Comparison of ENCODE assay signal across 8 mouse cellular contexts in genomic region chr13:69612175-69612544, GRCm38 (mm10). TPM values are rescaled to one million over a fixed set of nuclear protein-coding genes. Genes with fewer than 3 reads are reported as not detected.
DNase-seq lines count a peak whose midpoint lies in the region; ATAC-seq and TF ChIP-seq lines count a peak whose summit lies in the region.

No protein-coding gene starts in this region.

- H3K27me3 ChIP-seq in testis, adult 2 months (ENCODE audit: control insufficient read depth, insufficient read depth, low read length): no peaks in the 10 kb centered on the region
- no peaks in the 10 kb centered on the region for H3K27me3 ChIP-seq in liver, embryonic 11.5 days (replicated peaks; ENCODE audit: control insufficient read depth, insufficient read depth, low read length)

- peak overlapping the region; percentile 81 for H3K4me2 ChIP-seq in liver, embryonic 11.5 days

- H3K9me3 ChIP-seq in liver, embryonic 11.5 days (ENCODE audit: control insufficient read depth, low read length): no peaks in the 10 kb centered on the region

- WGBS in liver, embryonic 11.5 days: under 1% methylated on average over 24 of the region's 24 CpGs

- peaks cover 7% of the 10 kb centered on the region for H3K4me1 ChIP-seq in testis, adult 2 months (ENCODE audit: control insufficient read depth, insufficient read depth, low read length)
- peaks cover 3% of the 10 kb centered on the region for H3K4me1 ChIP-seq in liver, embryonic 11.5 days (replicated peaks; ENCODE audit: control insufficient read depth, insufficient read depth, low read length)

- H3K9ac ChIP-seq in liver, embryonic 11.5 days (ENCODE audit: low read depth, low read length): peak overlapping the region; percentile 92

- intact Hi-C loops in left cerebral cortex, postnatal 4 days (cut with DNase I): loop anchor here (10.0 kb wide), 1 partner anchor 993 kb away; no protein-coding TSS in a partner anchor

- peak; percentile 15 for DNase-seq in embryo, embryonic 10 days (ENCODE audit: low spot score)
- no peak for DNase-seq in embryo, embryonic 9.5 days (ENCODE audit: extremely low spot score)
- no peak for DNase-seq in testis, postnatal 10 days (ENCODE audit: low spot score)
- DNase-seq in liver, embryonic 11.5 days (ENCODE audit: low spot score): no peak
- DNase-seq in Muller cell, postnatal 12 days (ENCODE audit: inconsistent ontology term): no peak
- no peak for DNase-seq in left cerebral cortex, postnatal 4 days
- no peak for DNase-seq in adrenal gland, adult 8-10 months

- peaks cover 4% of the 10 kb centered on the region for H3K36me3 ChIP-seq in testis, adult 2 months (ENCODE audit: control insufficient read depth, insufficient read depth, low read length)
- peaks cover 26% of the 10 kb centered on the region for H3K36me3 ChIP-seq in liver, embryonic 11.5 days (ENCODE audit: control insufficient read depth, insufficient read depth, low read length)

- TF ChIP-seq CTCF in testis, adult 2 months (IDR thresholded peaks at IDR 0.05; ENCODE audit: control insufficient read depth, insufficient read depth, insufficient replicate concordance, low read depth, low read length): no peak

- no peak for ATAC-seq in liver, embryonic 11.5 days (replicated peaks; ENCODE audit: low FRiP score)

- H3K27ac ChIP-seq in testis, adult 2 months (ENCODE audit: control insufficient read depth, insufficient read depth, low read depth, low read length): peak overlapping the region; percentile 62
- H3K27ac ChIP-seq in liver, embryonic 11.5 days (ENCODE audit: low read depth, low read length): peak overlapping the region; percentile 9

- TF ChIP-seq POLR2A in testis, adult 2 months (IDR thresholded peaks at IDR 0.05; ENCODE audit: control insufficient read depth, low read depth, low read length): no peak

- peak overlapping the region; percentile 91 for H3K4me3 ChIP-seq in testis, adult 2 months (ENCODE audit: control insufficient read depth, low read depth, low read length)
- peak overlapping the region; percentile 86 for H3K4me3 ChIP-seq in liver, embryonic 11.5 days (ENCODE audit: low read depth, low read length)

RNA-seq across cellular contexts. Expression of gene Srd5a1, which starts 0.9 kb away (rescaled TPM):
- polyA plus RNA-seq in testis, adult 2 months (2012; rRNA removed): 4.6 and 5.0 TPM in 2 replicates
- polyA plus RNA-seq in liver, embryonic 11.5 days (2014; fragmentation: Nextera tagmentation; extraction: Ambion mirVana): 9.9 and 10.3 TPM in 2 replicates
- 10 to 100 TPM; 16.5 to 18.9 TPM for total RNA-seq in left cerebral cortex, postnatal 4 days (2021)
- 10 to 100 TPM in 3 of 4 experiments, 1 to 10 TPM in 1; 8.2 to 24.0 (median 13.0) TPM for total RNA-seq in adrenal gland, adult 8-10 months (2022)
